Mouse (Mus musculus): ENCODE results near the gene Gbp7. TPM values are rescaled to one million over a fixed set of nuclear protein-coding genes. Genes with fewer than 3 reads are reported as not detected.
"Not testable (repeated sequence)": the region's sequence is repeated elsewhere in the genome, so short reads cannot be mapped to it uniquely, and the experiment has no call there.

Gbp7 gene
- polyA plus RNA-seq, 1 experiment from 2014 or later: 1.4 TPM

GRCm38 (mm10) chr3:142561666-142562065 is 31.5 kb downstream of the Gbp7 start:
- Histone ChIP-seq H3K9me3 (replicated peaks) (no peaks in the 10 kb centered on the region), H3K4me1 (replicated peaks) (0 out of 2 replicates have a peak, but pooled peaks cover 5% of the 10 kb centered on the region), H3K4me2 (no peak overlapping the region), H3K27ac (ENCODE audit: poor library complexity, severe bottlenecking) (no peak overlapping the region), H3K4me3 (no peak overlapping the region), H3K27me3 (replicated peaks) (no peaks in the 10 kb centered on the region), H3K36me3 (no peaks in the 10 kb centered on the region), H3K9ac (no peak overlapping the region)
- ATAC-seq (ENCODE audit: insufficient number of reproducible peaks, low FRiP score): no peak
- WGBS: 74% methylated on average over 7 of the region's 7 CpGs

DNA sequence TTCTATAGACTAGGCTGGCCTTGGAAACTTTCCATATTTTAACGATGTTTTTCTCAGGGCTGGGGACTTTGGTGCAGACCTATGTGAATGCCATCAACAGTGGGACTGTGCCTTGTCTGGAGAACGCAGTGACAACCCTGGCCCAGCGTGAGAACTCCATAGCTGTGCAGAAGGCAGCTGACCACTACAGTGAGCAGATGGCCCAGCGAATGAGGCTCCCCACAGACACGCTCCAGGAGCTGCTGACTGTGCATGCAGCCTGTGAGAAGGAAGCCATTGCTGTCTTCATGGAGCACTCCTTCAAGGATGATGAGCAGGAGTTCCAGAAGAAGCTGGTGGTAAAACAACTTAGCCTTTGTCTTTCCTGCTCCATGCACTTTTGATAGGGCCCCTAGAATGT is 37.3 kb downstream of the Gbp7 start:
- H3K4me2 ChIP-seq; H3K27ac ChIP-seq (ENCODE audit: poor library complexity, severe bottlenecking); H3K4me1 ChIP-seq (replicated peaks); H3K9me3 ChIP-seq (replicated peaks); ATAC-seq (ENCODE audit: insufficient number of reproducible peaks, low FRiP score); H3K27me3 ChIP-seq (replicated peaks); H3K36me3 ChIP-seq; H3K4me3 ChIP-seq; H3K9ac ChIP-seq: not testable (repeated sequence)
- 58% methylated on average over 5 of the region's 5 CpGs for WGBS

DNA sequence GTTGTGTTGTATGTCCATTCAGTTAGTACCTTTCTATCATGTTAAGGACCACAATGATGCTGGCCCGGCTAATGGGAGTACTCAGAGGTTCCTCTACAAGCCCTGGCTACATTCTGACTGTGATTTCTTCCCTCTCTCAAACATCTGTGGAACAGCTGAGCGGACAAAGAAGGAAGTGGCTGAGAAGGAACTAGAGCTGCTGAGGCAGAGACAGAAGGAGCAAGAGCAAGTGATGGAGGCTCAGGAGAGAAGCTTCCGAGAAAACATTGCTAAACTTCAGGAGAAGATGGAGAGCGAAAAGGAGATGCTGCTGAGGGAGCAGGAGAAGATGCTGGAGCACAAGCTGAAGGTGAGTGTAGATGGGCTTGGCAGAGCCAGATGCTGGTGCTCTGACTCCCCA is 40.6 kb downstream of the Gbp7 start:
- Histone ChIP-seq H3K9ac (no peak overlapping the region), H3K4me2 (no peak overlapping the region), H3K9me3 (replicated peaks) (no peaks in the 10 kb centered on the region), H3K36me3 (no peaks in the 10 kb centered on the region), H3K4me1 (replicated peaks) (no peaks in the 10 kb centered on the region), H3K27ac (ENCODE audit: poor library complexity, severe bottlenecking) (no peak overlapping the region), H3K4me3 (no peak overlapping the region), H3K27me3 (replicated peaks) (no peaks in the 10 kb centered on the region)
- ATAC-seq (ENCODE audit: insufficient number of reproducible peaks, low FRiP score): no peak
- WGBS: 80% methylated on average over 4 of the region's 4 CpGs

GRCm38 (mm10) chr3:142577108-142577507 is 47.0 kb downstream of the Gbp7 start:
- no peak overlapping the region for H3K4me2 ChIP-seq
- 69% methylated on average over 3 of the region's 3 CpGs for WGBS
- ATAC-seq (ENCODE audit: insufficient number of reproducible peaks, low FRiP score): no peak
- no peak overlapping the region for H3K4me3 ChIP-seq
- H3K36me3 ChIP-seq: no peaks in the 10 kb centered on the region
- H3K9ac ChIP-seq: no peak overlapping the region
- H3K27me3 ChIP-seq (replicated peaks): no peaks in the 10 kb centered on the region
- no peaks in the 10 kb centered on the region for H3K4me1 ChIP-seq (replicated peaks)
- no peaks in the 10 kb centered on the region for H3K9me3 ChIP-seq (replicated peaks)
- no peak overlapping the region for H3K27ac ChIP-seq (ENCODE audit: poor library complexity, severe bottlenecking)

GRCm38 (mm10) chr3:142578342-142578741 is 48.2 kb downstream of the Gbp7 start:
- Histone ChIP-seq H3K4me3 (no peak overlapping the region), H3K9ac (no peak overlapping the region), H3K4me1 (replicated peaks) (no peaks in the 10 kb centered on the region), H3K27ac (ENCODE audit: poor library complexity, severe bottlenecking) (no peak overlapping the region), H3K36me3 (no peaks in the 10 kb centered on the region), H3K4me2 (no peak overlapping the region), H3K27me3 (replicated peaks) (no peaks in the 10 kb centered on the region), H3K9me3 (replicated peaks) (no peaks in the 10 kb centered on the region)
- ATAC-seq (ENCODE audit: insufficient number of reproducible peaks, low FRiP score): no peak
- WGBS: 76% methylated on average over 4 of the region's 4 CpGs

GRCm38 (mm10) chr3:142583067-142583466 is 52.9 kb downstream of the Gbp7 start:
- H3K9ac ChIP-seq: no peak overlapping the region
- WGBS: 77% methylated on average over 4 of the region's 4 CpGs

GRCm38 (mm10) chr3:142587386-142587785 is 57.2 kb downstream of the Gbp7 start:
- H3K4me1 ChIP-seq (replicated peaks): no peaks in the 10 kb centered on the region
- no peak for ATAC-seq (ENCODE audit: insufficient number of reproducible peaks, low FRiP score)
- H3K4me3 ChIP-seq: no peak overlapping the region

More at GRCm38 (mm10) chr3:142583067-142583466, 52.9 kb downstream of the Gbp7 start:
- no peaks in the 10 kb centered on the region for H3K9me3 ChIP-seq (replicated peaks)
- H3K4me2 ChIP-seq: no peak overlapping the region
- no peak overlapping the region for H3K27ac ChIP-seq (ENCODE audit: poor library complexity, severe bottlenecking)
- no peaks in the 10 kb centered on the region for H3K4me1 ChIP-seq (replicated peaks)
- H3K36me3 ChIP-seq: no peaks in the 10 kb centered on the region
- no peak overlapping the region for H3K4me3 ChIP-seq
- ATAC-seq (ENCODE audit: insufficient number of reproducible peaks, low FRiP score): no peak
- no peaks in the 10 kb centered on the region for H3K27me3 ChIP-seq (replicated peaks)

GRCm38 (mm10) chr3:142588888-142589287 is 58.7 kb downstream of the Gbp7 start:
- Histone ChIP-seq H3K9ac (no peak overlapping the region), H3K27ac (ENCODE audit: poor library complexity, severe bottlenecking) (no peak overlapping the region), H3K4me1 (replicated peaks) (no peaks in the 10 kb centered on the region), H3K9me3 (replicated peaks) (no peaks in the 10 kb centered on the region), H3K27me3 (replicated peaks) (no peaks in the 10 kb centered on the region), H3K36me3 (no peaks in the 10 kb centered on the region), H3K4me2 (no peak overlapping the region), H3K4me3 (no peak overlapping the region)
- WGBS: 73% methylated on average over 2 of the region's 2 CpGs
- ATAC-seq (ENCODE audit: insufficient number of reproducible peaks, low FRiP score): no peak

More at GRCm38 (mm10) chr3:142587386-142587785, 57.2 kb downstream of the Gbp7 start:
- H3K36me3 ChIP-seq: no peaks in the 10 kb centered on the region
- no peak overlapping the region for H3K27ac ChIP-seq (ENCODE audit: poor library complexity, severe bottlenecking)
- no peak overlapping the region for H3K9ac ChIP-seq
- no peaks in the 10 kb centered on the region for H3K9me3 ChIP-seq (replicated peaks)
- H3K4me2 ChIP-seq: no peak overlapping the region
- no peaks in the 10 kb centered on the region for H3K27me3 ChIP-seq (replicated peaks)

- H3K9me3 ChIP-seq (replicated peaks): no peaks in the 10 kb centered on the region
- H3K27ac ChIP-seq (ENCODE audit: poor library complexity, severe bottlenecking): no peak overlapping the region
- H3K36me3 ChIP-seq: no peaks in the 10 kb centered on the region
- 72% methylated on average over 4 of the region's 4 CpGs for WGBS
- no peaks in the 10 kb centered on the region for H3K27me3 ChIP-seq (replicated peaks)
- no peak for ATAC-seq (ENCODE audit: insufficient number of reproducible peaks, low FRiP score)
- H3K4me1 ChIP-seq (replicated peaks): no peaks in the 10 kb centered on the region
- H3K4me3 ChIP-seq: no peak overlapping the region
- H3K4me2 ChIP-seq: no peak overlapping the region
- H3K9ac ChIP-seq: no peak overlapping the region
Measured at GRCm38 (mm10) chr3:142590431-142591067, 60.4 kb downstream of the Gbp7 start.

DNA sequence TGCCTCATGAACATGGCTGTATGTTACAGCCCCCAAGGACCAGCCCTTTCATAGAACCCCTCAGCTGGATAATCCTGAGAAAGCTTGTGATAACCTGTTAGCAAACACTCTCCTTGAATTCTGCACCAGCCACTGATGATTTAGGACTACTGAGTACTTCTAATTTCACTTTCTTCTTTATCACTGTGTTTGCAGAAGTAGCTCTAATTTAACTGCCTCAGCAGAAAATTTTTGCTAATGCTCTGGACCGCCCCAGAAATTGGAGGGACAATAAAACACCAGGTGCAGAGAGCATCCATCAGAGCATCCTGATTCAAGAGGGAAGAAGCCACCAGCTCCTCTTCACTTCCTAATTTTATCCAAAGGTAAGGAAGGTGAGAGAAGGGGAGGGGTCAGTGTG is 64.4 kb downstream of the Gbp7 start, which contains the start of gene Gbp2b:
Gene Gbp2b (plus strand): TSS at position 301 of the 400 bp plus-strand sequence.
- no peak within 1 kb of the TSS for H3K4me3 ChIP-seq
- H3K36me3 ChIP-seq: no peaks in the 10 kb centered on the region
- no peaks in the 10 kb centered on the region for H3K27me3 ChIP-seq (replicated peaks)
- H3K9me3 ChIP-seq (replicated peaks): no peaks in the 10 kb centered on the region
- no peak within 1 kb of the TSS for H3K27ac ChIP-seq (ENCODE audit: poor library complexity, severe bottlenecking)
- no peaks in the 10 kb centered on the region for H3K4me1 ChIP-seq (replicated peaks)
- no peak within 1 kb of the TSS for H3K4me2 ChIP-seq
- H3K9ac ChIP-seq: no peak within 1 kb of the TSS
- ATAC-seq (ENCODE audit: insufficient number of reproducible peaks, low FRiP score): no peak
- 87% methylated on average over 1 of the region's 1 CpGs for WGBS

- no peaks in the 10 kb centered on the region for H3K4me1 ChIP-seq (replicated peaks)
- no peak overlapping the region for H3K9ac ChIP-seq
- no peak overlapping the region for H3K4me3 ChIP-seq
- no peak overlapping the region for H3K4me2 ChIP-seq
- H3K9me3 ChIP-seq (replicated peaks): no peaks in the 10 kb centered on the region
- H3K36me3 ChIP-seq: no peaks in the 10 kb centered on the region
- 57% methylated on average over 3 of the region's 3 CpGs for WGBS
- H3K27me3 ChIP-seq (replicated peaks): no peaks in the 10 kb centered on the region
- H3K27ac ChIP-seq (ENCODE audit: poor library complexity, severe bottlenecking): no peak overlapping the region
- ATAC-seq (ENCODE audit: insufficient number of reproducible peaks, low FRiP score): no peak
Measured at GRCm38 (mm10) chr3:142597923-142598322, 67.8 kb downstream of the Gbp7 start.

All from heart, embryonic 12.5 days (tissue).